Mouse (Mus musculus) layer of hippocampus, postnatal 25 days (tissue): ENCODE results near the gene Fgf11. TPM values are rescaled to one million over a fixed set of nuclear protein-coding genes. Genes with fewer than 3 reads are reported as not detected.

Experiments used
- DNase-seq, 2 experiments: peaks; one replicate each; pipeline ENCODE4 v3.0.0; 2022; ENCODE audit warnings: mixed read lengths in 2 of 2, low spot score in 1 of 2; ENCODE audit errors: extremely low spot score in 1 of 2
- total RNA-seq, 2 experiments: library from RNA; stranded (reverse); gene quantifications; 2 replicates each; pipeline ENCODE4 v1.2.3; 2021

Fgf11 gene
- total RNA-seq, 2 experiments from 2014 or later, result 28.3 to 33.3 TPM

GRCm38 (mm10) chr11:69758478-69758970, 43.1 kb downstream of the Fgf11 start, which contains the start of gene Polr2a:
Polr2a (minus strand) TSS chr11:69758637.
- DNase-seq, result peak; percentile 95 to 97

GRCm38 (mm10) chr11:69758090-69758456, 43.6 kb downstream of the Fgf11 start:
- peak; percentile 96 for DNase-seq

- DNase-seq, result no peak
These were observed 44.2 kb downstream of the Fgf11 start for GRCm38 (mm10) chr11:69757303-69758089.

GRCm38 (mm10) chr11:69754701-69755100, 47.0 kb downstream of the Fgf11 start:
- no peak for DNase-seq

GRCm38 (mm10) chr11:69754233-69754632, 47.4 kb downstream of the Fgf11 start:
- no peak for DNase-seq

- no peak for DNase-seq
These were observed 49.0 kb downstream of the Fgf11 start for GRCm38 (mm10) chr11:69752686-69753085.

- no peak for DNase-seq
These were observed 50.0 kb downstream of the Fgf11 start for GRCm38 (mm10) chr11:69751635-69752034.

Other genes with a start within 250 kb of the Fgf11 start
- gene Efnb3, start 241.7 kb downstream of the Fgf11 start, total RNA-seq, result 100 to 1,000 TPM; 134 to 139 TPM
- gene Wrap53, start 221.6 kb downstream of the Fgf11 start, total RNA-seq, result 10 to 100 TPM; 11.7 to 12.5 TPM
- 10 to 100 TPM; 24.3 to 29.8 TPM for gene Trp53, start 221.5 kb downstream of the Fgf11 start, total RNA-seq
- 100 to 1,000 TPM; 394 to 472 TPM for gene Atp1b2, start 195.9 kb downstream of the Fgf11 start, total RNA-seq
- not detected for gene Shbg, start 184.0 kb downstream of the Fgf11 start, total RNA-seq
- 10 to 100 TPM; 15.5 to 15.8 TPM for gene Sat2, start 179.8 kb downstream of the Fgf11 start, total RNA-seq
- gene Fxr2, start 168.9 kb downstream of the Fgf11 start, total RNA-seq, result 100 to 1,000 TPM; 124 to 131 TPM
- under 1 TPM in 1 of 2 experiments, not detected in 1; 0.59 TPM for gene Sox15, start 146.5 kb downstream of the Fgf11 start, total RNA-seq
- 10 to 100 TPM; 61.1 to 63.9 TPM for gene Mpdu1, start 139.2 kb downstream of the Fgf11 start, total RNA-seq
- 10 to 100 TPM; 15.1 to 15.7 TPM for gene Cd68, start 135.7 kb downstream of the Fgf11 start, total RNA-seq
- 100 to 1,000 TPM; 369 to 381 TPM for gene Eif4a1, start 129.4 kb downstream of the Fgf11 start, total RNA-seq
- 100 to 1,000 TPM in 1 of 2 experiments, 10 to 100 TPM in 1; 94.3 to 109 TPM for gene Senp3, start 119.8 kb downstream of the Fgf11 start, total RNA-seq
- gene Tnfsf13, start 116.1 kb downstream of the Fgf11 start, total RNA-seq, result 1 to 10 TPM; 1.2 to 1.3 TPM
- 1 to 10 TPM; 7.3 to 8.6 TPM for gene Tnfsf12, start 106.0 kb downstream of the Fgf11 start, total RNA-seq
- gene Tnfsfm13, start 105.8 kb downstream of the Fgf11 start, total RNA-seq, result 1 to 10 TPM; 1.3 to 1.4 TPM
- 10 to 100 TPM; 58.6 to 69.5 TPM for gene Polr2a, start 43.2 kb downstream of the Fgf11 start, total RNA-seq
- not detected for gene Slc35g3, start 39.9 kb downstream of the Fgf11 start, total RNA-seq
- 100 to 1,000 TPM; 110 to 118 TPM for gene Zbtb4, start 35.9 kb downstream of the Fgf11 start, total RNA-seq
- 1 to 10 TPM in 1 of 2 experiments, under 1 TPM in 1; 0.79 to 1.1 TPM for gene Chrnb1, start 5.9 kb downstream of the Fgf11 start, total RNA-seq
- not detected for gene Tmem102, start 3.8 kb upstream of the Fgf11 start, total RNA-seq
- gene Gm39566, start 13.4 kb upstream of the Fgf11 start, total RNA-seq, result not detected
- not detected for gene Spem2, start 16.6 kb upstream of the Fgf11 start, total RNA-seq
- gene Spem1, start 20.3 kb upstream of the Fgf11 start, total RNA-seq, result under 1 TPM; 0.34 to 0.73 TPM
- 100 to 1,000 TPM; 192 to 219 TPM for gene Nlgn2, start 35.9 kb upstream of the Fgf11 start, total RNA-seq
- gene Tmem256, start 36.7 kb upstream of the Fgf11 start, total RNA-seq, result 100 to 1,000 TPM; 112 to 135 TPM
- gene Plscr3, start 44.5 kb upstream of the Fgf11 start, total RNA-seq, result 10 to 100 TPM; 16.5 to 19.0 TPM
- gene Tnk1, start 56.9 kb upstream of the Fgf11 start, total RNA-seq, result not detected
- not detected for gene Tmem95, start 76.2 kb upstream of the Fgf11 start, total RNA-seq
- 1 to 10 TPM; 1.2 to 1.3 TPM for gene Kctd11, start 79.5 kb upstream of the Fgf11 start, total RNA-seq
- gene Acap1, start 93.7 kb upstream of the Fgf11 start, total RNA-seq, result under 1 TPM; 0.12 to 0.19 TPM
- 1 to 10 TPM in 1 of 2 experiments, under 1 TPM in 1; 0.62 to 1.8 TPM for gene 2810408A11Rik, start 99.1 kb upstream of the Fgf11 start, total RNA-seq
- 100 to 1,000 TPM; 108 to 109 TPM for gene Neurl4, start 99.2 kb upstream of the Fgf11 start, total RNA-seq
- 10 to 100 TPM; 26.8 to 32.6 TPM for gene Gps2, start 112.0 kb upstream of the Fgf11 start, total RNA-seq
- 100 to 1,000 TPM; 426 to 481 TPM for gene Eif5a, start 120.1 kb upstream of the Fgf11 start, total RNA-seq
- 10 to 100 TPM in 1 of 2 experiments, 1 to 10 TPM in 1; 7.3 to 11.1 TPM for gene Ybx2, start 133.9 kb upstream of the Fgf11 start, total RNA-seq
- gene Slc2a4, start 146.3 kb upstream of the Fgf11 start, total RNA-seq, result 1 to 10 TPM; 2.2 to 4.0 TPM
- gene Cldn7, start 162.9 kb upstream of the Fgf11 start, total RNA-seq, result not detected
- 100 to 1,000 TPM; 107 to 116 TPM for gene Ctdnep1, start 179.3 kb upstream of the Fgf11 start, total RNA-seq
- 10 to 100 TPM; 77.1 to 82.2 TPM for gene Elp5, start 180.7 kb upstream of the Fgf11 start, total RNA-seq
- gene Gabarap, start 189.3 kb upstream of the Fgf11 start, total RNA-seq, result 100 to 1,000 TPM; 229 to 258 TPM
- 10 to 100 TPM; 41.4 to 46.9 TPM for gene Phf23, start 193.9 kb upstream of the Fgf11 start, total RNA-seq
- 10 to 100 TPM; 31.2 to 37.8 TPM for gene Dvl2, start 198.7 kb upstream of the Fgf11 start, total RNA-seq
- 10 to 100 TPM; 56.9 to 62.4 TPM for gene Acadvl, start 213.6 kb upstream of the Fgf11 start, total RNA-seq
- gene Dlg4, start 215.1 kb upstream of the Fgf11 start, total RNA-seq, result 100 to 1,000 TPM; 857 to 887 TPM